Mouse (Mus musculus): Measurements from ENCODE around the gene Pdzd7. TPM values are rescaled to one million over a fixed set of nuclear protein-coding genes. Genes with fewer than 3 reads are reported as not detected.

Gene Pdzd7
- polyA plus RNA-seq, 2 experiments: 0.03 TPM; not detected in 1

GRCm38 (mm10) chr19:45025937-45026568, 19.5 kb downstream of the Pdzd7 start:
- whole genome bisulfite sequencing (ENCODE audit: insufficient replicate concordance): 90% methylated on average over 37 of the region's 37 CpGs
- Histone ChIP-seq H3K4me2 (ENCODE audit: low read depth) (no peak overlapping the region), H3K36me3 (replicated peaks; ENCODE audit: control insufficient read depth, insufficient read depth, low read depth) (no peaks in the 10 kb centered on the region; the same call in 1 of the 2 replicates), H3K4me3 (ENCODE audit: insufficient read depth in 1 of 2, low read depth in 2 of 2, low read length in 2 of 2) (no peak overlapping the region), H3K9ac (replicated peaks) (no peak overlapping the region), H3K9me3 (ENCODE audit: control insufficient read depth, low read length) (no peaks in the 10 kb centered on the region), H3K27ac (no peak overlapping the region), H3K27me3 (ENCODE audit: control insufficient read depth, insufficient read depth, low read length) (no peaks in the 10 kb centered on the region), H3K4me1 (replicated peaks; ENCODE audit: control insufficient read depth in 2 of 2, insufficient read depth in 2 of 2, low read length in 1 of 2) (peaks cover 0 to 2% of the 10 kb centered on the region in 2 experiments; a peak in 1 of 4 replicates)
- TF ChIP-seq CTCF (IDR thresholded peaks at IDR 0.05; ENCODE audit: low read depth): no peak
- no peak for TF ChIP-seq EP300 (IDR thresholded peaks at IDR 0.05; ENCODE audit: low read depth)
- DNase-seq (ENCODE audit: low read depth in 3 of 3, low spot score in 3 of 3) (no peak), ATAC-seq (ENCODE audit: insufficient read depth) (no peak)

GRCm38 (mm10) chr19:45024775-45025174, 20.7 kb downstream of the Pdzd7 start:
- Histone ChIP-seq H3K4me2 (ENCODE audit: low read depth) (no peak overlapping the region), H3K9me3 (ENCODE audit: control insufficient read depth, low read length) (no peaks in the 10 kb centered on the region), H3K9ac (replicated peaks) (no peak overlapping the region), H3K27me3 (ENCODE audit: control insufficient read depth, insufficient read depth, low read length) (no peaks in the 10 kb centered on the region), H3K36me3 (replicated peaks; ENCODE audit: control insufficient read depth, insufficient read depth, low read depth) (no peaks in the 10 kb centered on the region; the same call in 1 of the 2 replicates), H3K4me1 (replicated peaks; ENCODE audit: control insufficient read depth in 2 of 2, insufficient read depth in 2 of 2, low read length in 1 of 2) (no peaks in the 10 kb centered on the region), H3K27ac (no peak overlapping the region), H3K4me3 (ENCODE audit: insufficient read depth in 1 of 2, low read depth in 2 of 2, low read length in 2 of 2) (no peak overlapping the region)
- TF ChIP-seq EP300 (IDR thresholded peaks at IDR 0.05; ENCODE audit: low read depth) (no peak), CTCF (IDR thresholded peaks at IDR 0.05; ENCODE audit: low read depth) (no peak)
- DNase-seq (ENCODE audit: low read depth in 3 of 3, low spot score in 3 of 3) (no peak), ATAC-seq (ENCODE audit: insufficient read depth) (no peak)
- WGBS (ENCODE audit: insufficient replicate concordance): 88% methylated on average over 20 of the region's 20 CpGs

DNA sequence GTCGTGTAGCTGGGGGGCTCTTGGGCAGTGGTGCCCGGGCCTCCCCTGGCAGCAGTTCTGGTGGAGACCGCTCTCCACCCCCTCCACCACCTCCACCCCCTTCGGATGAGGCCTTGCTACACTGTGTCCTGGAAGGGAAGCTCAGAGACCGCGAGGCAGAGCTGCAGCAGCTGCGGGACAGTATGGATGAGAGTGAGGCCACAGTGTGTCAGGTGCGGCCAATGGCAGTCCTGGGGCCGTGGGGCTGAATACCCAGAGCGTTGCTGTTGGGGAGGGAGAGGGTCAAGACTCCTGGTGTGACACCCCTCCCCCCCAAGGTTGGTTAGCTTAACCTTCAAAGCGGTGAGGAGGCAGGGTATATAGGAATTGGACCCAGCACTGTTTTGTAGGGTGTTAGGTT, 21.5 kb downstream of the Pdzd7 start:
- H3K36me3 ChIP-seq (replicated peaks; ENCODE audit: control insufficient read depth, insufficient read depth, low read depth): no peaks in the 10 kb centered on the region; the same call in 1 of the 2 replicates
- no peaks in the 10 kb centered on the region for H3K9me3 ChIP-seq (ENCODE audit: control insufficient read depth, low read length)
- no peak overlapping the region for H3K27ac ChIP-seq
- no peaks in the 10 kb centered on the region; a peak in 1 of 4 replicates for H3K4me1 ChIP-seq (replicated peaks; ENCODE audit: control insufficient read depth in 2 of 2, insufficient read depth in 2 of 2, low read length in 1 of 2)
- H3K4me3 ChIP-seq (ENCODE audit: insufficient read depth in 1 of 2, low read depth in 2 of 2, low read length in 2 of 2): no peak overlapping the region
- H3K4me2 ChIP-seq (ENCODE audit: low read depth): no peak overlapping the region
- H3K9ac ChIP-seq (replicated peaks): no peak overlapping the region
- DNase-seq (ENCODE audit: low read depth in 3 of 3, low spot score in 3 of 3) (no peak), ATAC-seq (ENCODE audit: insufficient read depth) (no peak)
- WGBS (ENCODE audit: insufficient replicate concordance): 77% methylated on average over 11 of the region's 11 CpGs
- TF ChIP-seq EP300 (IDR thresholded peaks at IDR 0.05; ENCODE audit: low read depth): no peak
- no peak for TF ChIP-seq CTCF (IDR thresholded peaks at IDR 0.05; ENCODE audit: low read depth)
- H3K27me3 ChIP-seq (ENCODE audit: control insufficient read depth, insufficient read depth, low read length): no peaks in the 10 kb centered on the region

DNA sequence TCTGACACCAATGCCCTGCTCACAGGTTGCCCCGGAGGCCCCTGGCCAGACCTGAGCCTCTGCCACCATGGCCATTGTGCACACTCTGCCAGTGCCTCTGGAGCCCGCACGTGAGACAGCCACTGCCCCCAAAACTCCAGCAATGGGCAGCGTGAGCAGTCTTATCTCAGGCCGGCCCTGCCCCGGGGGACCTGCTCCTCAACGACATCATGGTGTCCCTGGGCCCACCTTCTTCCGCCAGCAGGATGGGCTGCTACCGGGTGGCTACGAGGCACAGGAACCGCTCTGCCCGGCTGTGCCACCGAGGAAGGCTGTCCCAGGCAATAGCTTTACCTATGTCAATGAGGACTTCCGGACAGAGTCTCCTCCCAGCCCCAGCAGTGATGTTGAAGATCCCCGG, 24.2 kb downstream of the Pdzd7 start:
- 74% methylated on average over 15 of the region's 15 CpGs for WGBS (ENCODE audit: insufficient replicate concordance)
- Histone ChIP-seq H3K27me3 (ENCODE audit: control insufficient read depth, insufficient read depth, low read length) (no peaks in the 10 kb centered on the region; the same call in 1 of the 2 replicates), H3K4me1 (replicated peaks; ENCODE audit: control insufficient read depth in 2 of 2, insufficient read depth in 2 of 2, low read length in 1 of 2) (peaks cover 3% of the 10 kb centered on the region in 2 experiments; a peak in 3 of 4 replicates), H3K9me3 (ENCODE audit: control insufficient read depth, low read length) (no peaks in the 10 kb centered on the region), H3K4me3 (ENCODE audit: insufficient read depth in 1 of 2, low read depth in 2 of 2, low read length in 2 of 2) (no peak overlapping the region), H3K9ac (replicated peaks) (no peak overlapping the region), H3K4me2 (ENCODE audit: low read depth) (no peak overlapping the region), H3K27ac (no peak overlapping the region), H3K36me3 (replicated peaks; ENCODE audit: control insufficient read depth, insufficient read depth, low read depth) (no peaks in the 10 kb centered on the region; the same call in 1 of the 2 replicates)
- no peak for ATAC-seq (ENCODE audit: insufficient read depth)
- no peak for DNase-seq (ENCODE audit: low read depth in 3 of 3, low spot score in 3 of 3)
- no peak for TF ChIP-seq EP300 (IDR thresholded peaks at IDR 0.05; ENCODE audit: low read depth)
- no peak for TF ChIP-seq CTCF (IDR thresholded peaks at IDR 0.05; ENCODE audit: low read depth)

DNA sequence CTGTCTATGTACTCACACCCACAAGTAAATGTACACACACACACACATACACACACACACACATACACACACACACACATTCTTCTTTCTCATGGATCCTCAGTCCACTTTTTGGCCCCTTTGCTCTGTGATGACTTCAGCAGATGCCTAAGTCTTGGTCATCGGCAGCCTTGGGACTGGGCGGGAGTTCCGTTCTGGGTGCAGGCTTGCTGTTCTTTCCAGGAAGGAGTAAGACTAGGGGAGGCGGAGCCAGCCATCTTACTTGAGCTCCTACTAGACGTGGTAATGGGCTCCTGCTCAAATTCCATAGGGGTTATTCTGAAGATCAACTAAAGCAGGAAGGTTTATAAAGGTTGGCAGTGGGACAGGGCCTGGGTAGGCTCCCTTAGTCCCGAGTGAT, 25.2 kb downstream of the Pdzd7 start:
- Histone ChIP-seq H3K9ac (replicated peaks) (no peak overlapping the region), H3K4me3 (ENCODE audit: insufficient read depth in 1 of 2, low read depth in 2 of 2, low read length in 2 of 2) (no peak overlapping the region), H3K4me1 (replicated peaks; ENCODE audit: control insufficient read depth in 2 of 2, insufficient read depth in 2 of 2, low read length in 1 of 2) (peaks cover 3 to 8% of the 10 kb centered on the region in 2 experiments; a peak in 3 of 4 replicates), H3K27me3 (ENCODE audit: control insufficient read depth, insufficient read depth, low read length) (peaks cover 2% of the 10 kb centered on the region; the same call in 1 of the 2 replicates), H3K36me3 (replicated peaks; ENCODE audit: control insufficient read depth, insufficient read depth, low read depth) (no peaks in the 10 kb centered on the region), H3K4me2 (ENCODE audit: low read depth) (no peak overlapping the region), H3K9me3 (ENCODE audit: control insufficient read depth, low read length) (no peaks in the 10 kb centered on the region), H3K27ac (no peak overlapping the region)
- ATAC-seq (ENCODE audit: insufficient read depth) (no peak), DNase-seq (ENCODE audit: low read depth in 3 of 3, low spot score in 3 of 3) (no peak)
- TF ChIP-seq CTCF (IDR thresholded peaks at IDR 0.05; ENCODE audit: low read depth) (no peak), EP300 (IDR thresholded peaks at IDR 0.05; ENCODE audit: low read depth) (no peak)
- 52% methylated on average over 6 of the region's 6 CpGs for WGBS (ENCODE audit: insufficient replicate concordance)
